Mouse (Mus musculus) CH12F3 (cell line): Measurements from ENCODE around the gene Ccdc181.
"Not testable (repeated sequence)": the region's sequence is repeated elsewhere in the genome, so short reads cannot be mapped to it uniquely, and the experiment has no call there.

Experiments used
- in situ Hi-C: fragments of 300-500 bp; cut with MboI; formaldehyde crosslinking; loops from 2 replicates; pipeline ENCODE4 v1.14.3; 2020; ENCODE audit warnings: low sequenced_read_pairs

Gene Ccdc181

DNA sequence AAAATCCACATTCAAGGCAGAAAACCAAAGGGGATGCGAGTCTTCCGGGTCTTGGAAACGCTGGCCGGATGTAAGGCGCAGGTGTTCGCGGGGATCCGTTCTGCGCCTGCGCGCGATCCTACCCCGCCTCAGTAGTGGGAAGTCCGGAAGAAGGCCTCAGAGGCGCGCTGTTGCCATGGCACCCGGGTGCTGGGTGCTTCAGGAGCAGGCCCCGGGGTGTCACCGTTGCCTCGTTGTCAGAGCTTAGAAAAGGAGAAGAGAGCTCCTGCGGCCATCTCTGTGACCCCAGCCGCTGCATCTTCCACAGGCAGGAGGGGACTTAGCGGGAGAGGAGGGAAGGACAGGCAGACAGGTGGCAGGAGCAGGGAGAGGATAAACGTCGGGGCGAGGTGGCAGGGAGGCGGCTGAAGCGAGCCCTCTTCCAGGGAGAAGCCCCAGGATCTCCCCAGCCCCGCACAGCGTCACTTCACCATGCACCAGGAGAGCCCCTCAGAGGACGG, at the start of gene Ccdc181:
Gene Ccdc181, plus strand, starts transcription at position 131 of the 500 bp plus-strand sequence.
- in situ Hi-C loops = no loop called here

DNA sequence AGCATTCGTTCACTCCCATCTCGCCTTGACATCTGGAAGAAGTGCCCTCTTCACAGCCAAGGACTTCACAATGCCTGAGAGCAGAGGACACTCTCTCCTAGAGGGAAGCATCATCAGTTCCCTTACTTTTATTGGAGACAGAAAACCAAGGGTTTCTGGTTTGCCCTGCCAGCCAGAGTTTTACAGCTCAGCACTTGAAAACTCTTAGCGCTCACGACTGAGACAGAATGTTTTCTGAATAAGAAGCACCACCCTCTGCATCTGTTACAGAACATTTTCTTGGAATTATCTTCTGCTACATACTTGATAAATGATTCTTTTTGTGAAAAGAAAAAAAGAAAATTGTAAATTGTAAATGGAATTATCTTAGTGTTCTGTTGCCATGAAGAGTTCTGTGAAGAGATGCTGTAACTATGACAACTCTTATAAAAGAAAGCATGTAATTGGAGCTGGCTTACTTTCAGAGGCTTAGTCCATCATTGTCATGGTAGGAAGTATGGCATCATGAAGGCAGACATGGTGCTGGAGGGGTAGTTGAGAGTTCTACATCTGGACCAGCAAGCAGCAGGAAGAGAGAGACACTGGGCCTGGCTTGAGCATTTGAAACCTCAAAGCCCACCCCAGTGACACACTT, 43.3 kb upstream of the Ccdc181 start:
- in situ Hi-C loops = not testable (repeated sequence)

DNA sequence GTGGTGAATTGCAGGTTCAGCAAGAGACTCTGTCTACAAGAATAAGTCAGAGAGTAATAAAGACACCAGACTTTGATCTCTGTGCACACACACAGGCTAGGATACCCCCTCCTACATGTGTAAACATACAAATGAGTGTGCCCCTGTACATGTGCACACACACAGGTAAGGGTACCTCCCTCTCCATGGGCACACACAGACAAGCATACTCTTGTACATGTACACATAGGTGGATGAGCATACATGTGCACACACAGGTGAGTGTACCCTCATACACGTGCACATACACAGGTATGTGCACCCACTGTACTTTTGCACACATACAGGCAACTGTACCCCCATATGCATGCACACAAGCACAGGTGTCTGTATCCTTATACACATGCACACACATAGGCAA, 41.9 kb upstream of the Ccdc181 start:
- in situ Hi-C loops = no loop called here

DNA sequence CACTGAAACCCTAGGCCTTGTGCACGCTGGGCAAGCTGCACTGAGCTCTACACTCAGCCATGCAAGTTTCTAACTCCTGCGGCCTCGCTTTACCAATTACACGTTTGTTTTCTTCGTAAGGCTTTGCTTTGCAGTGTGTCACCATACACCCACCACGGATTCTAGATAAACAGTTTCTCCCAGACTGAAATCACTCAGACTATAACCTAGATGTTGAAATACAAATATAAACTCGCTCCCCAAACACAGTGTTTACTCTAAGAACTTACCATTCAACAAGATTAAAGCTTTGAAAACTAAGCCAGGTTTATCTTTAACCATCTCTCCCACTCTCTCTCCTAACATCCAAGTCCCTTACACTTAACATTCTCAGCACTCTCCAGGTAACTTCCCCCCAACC, 40.3 kb upstream of the Ccdc181 start:
- in situ Hi-C loops = no loop called here

DNA sequence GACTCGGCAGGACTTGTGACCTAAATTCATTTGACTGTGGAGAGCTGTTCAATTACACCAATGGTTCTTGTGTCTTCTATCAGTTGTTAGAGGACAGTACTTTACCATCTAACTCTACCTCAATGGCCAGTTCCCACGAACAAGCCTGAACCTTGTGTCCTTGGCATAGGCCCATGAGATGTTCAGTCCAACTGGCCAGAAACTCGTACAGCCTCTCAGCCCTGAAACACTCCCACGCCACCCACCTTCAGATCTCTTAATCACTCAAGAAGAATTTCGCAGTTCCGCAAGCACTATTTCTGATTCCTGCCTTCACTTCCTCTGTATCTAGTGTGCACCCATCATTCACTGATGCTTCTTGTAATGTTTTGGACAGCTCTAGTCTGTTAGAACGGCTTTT, 39.3 kb upstream of the Ccdc181 start:
- in situ Hi-C loops = no loop called here

DNA sequence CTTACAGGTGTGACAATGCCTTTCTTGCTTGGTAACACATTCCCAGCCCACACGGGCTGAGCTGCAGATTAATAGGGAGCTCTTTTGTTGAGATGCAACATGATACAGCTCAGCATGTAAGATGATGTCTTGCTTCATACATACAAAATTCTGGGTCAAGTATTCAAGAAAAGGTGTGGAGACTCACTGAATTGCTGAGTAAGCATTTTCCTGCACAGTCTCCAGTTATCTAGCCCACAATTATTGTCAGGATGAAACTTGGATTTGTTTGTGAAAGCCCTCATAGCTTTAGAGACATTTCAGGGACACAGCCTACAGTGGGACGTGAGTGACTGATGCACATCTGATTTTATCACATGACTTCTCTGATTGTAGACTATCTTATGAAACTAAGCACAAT, 33.9 kb upstream of the Ccdc181 start:
- in situ Hi-C loops = no loop called here

DNA sequence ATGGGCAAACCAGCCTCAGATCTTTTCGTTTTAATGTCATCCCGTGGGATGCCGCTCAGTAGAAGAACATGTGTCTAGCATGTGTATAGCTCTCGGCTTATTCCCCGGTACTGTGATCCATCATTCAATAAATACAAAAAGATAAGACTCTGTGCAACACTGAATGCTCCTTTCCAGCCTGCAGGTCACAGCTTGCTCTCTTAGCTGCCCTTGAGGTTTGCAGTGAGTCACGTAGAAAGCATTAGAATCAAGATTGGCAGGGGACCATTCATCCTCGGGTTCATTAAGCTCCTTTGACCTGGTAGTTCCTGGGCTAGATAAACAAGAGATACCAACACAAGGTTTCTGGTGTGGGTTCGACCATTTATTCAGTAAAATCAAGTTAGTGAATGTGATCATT, 32.6 kb upstream of the Ccdc181 start:
- in situ Hi-C loops = no loop called here

DNA sequence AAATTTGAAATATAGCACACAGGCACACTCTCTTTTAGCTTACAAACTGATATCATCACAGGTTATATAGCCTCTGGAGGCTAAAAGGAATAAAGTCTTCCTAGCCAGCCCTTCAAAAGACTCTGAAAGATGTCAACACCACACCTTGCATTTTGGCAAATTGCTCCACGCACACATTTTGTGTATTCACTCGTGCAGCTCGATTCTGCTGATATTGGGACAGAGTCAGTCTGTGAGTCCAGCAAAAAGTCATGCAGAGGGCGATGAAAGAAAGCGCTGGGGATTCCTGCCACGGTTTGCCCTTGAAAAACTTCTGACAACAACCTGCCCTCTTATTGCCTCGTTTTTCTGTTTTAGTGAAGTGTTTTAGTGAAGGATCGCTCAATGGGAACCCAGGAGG, 27.9 kb upstream of the Ccdc181 start:
- in situ Hi-C loops = no loop called here

DNA sequence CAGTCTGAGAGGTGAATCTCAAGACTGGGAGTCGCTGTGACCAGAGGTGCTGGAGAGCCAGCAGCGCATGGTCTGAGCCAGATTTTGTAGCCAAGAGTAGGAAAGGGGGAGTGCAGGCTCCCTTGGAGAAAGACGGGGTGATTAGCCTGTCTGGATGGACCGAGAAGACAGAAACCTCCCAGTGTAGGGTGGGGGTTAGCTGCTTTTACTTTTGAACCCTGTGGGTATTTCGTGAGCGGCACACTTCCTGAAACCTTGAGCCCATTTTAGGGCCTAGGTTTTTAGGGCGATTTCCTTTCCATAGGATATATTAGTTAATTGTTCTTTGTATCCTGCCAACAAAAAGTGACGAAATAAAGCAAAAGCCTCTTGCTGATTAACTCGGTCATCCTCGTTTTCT, 27.4 kb upstream of the Ccdc181 start:
- in situ Hi-C loops = no loop called here

DNA sequence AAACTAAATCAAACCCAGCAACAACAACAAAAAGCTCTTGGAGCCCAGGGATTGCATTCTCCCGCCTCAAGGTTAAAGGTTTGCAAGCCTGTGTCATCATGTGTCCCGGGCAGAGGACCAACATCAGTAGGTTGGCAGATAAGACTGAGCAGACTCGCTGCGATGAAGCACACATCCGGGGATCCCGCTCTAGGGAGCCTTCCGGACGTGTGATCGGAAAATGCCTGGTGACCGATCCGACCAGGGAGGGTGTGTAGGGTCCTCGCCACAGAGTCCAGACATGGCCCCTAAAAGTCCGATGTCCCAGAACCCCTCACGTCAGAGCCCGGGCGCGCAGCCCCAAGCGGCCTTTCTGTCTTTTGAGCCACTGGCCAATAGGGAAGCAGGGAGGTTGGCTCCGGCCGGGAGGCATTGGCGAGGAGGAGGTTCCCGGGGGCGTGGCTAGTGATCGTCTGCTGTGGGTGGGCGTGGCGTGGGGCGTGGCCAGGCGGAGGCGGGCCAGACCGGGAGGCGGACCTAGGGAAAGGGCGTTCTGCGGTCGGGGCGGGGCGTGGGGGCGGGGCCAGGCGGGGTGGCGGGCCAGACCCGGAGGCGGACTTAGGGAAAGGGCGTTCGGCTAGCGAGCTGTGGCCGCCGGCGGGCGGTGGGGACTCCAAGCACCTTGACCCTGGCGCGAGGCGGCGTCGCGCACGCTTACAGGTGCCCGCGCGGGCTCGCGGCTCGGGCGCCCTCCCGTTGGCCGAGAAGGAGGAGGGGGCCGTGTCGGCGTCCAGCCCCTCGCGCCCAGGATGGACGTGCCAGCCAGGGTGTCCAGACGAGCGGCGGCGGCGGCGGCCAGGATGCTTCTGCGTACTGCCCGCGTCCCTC, 26.7 kb upstream of the Ccdc181 start, which contains the start of gene Slc19a2:
Gene Slc19a2, plus strand, starts transcription at position 582 of the 867 bp plus-strand sequence.
- in situ Hi-C loops = no loop called here

DNA sequence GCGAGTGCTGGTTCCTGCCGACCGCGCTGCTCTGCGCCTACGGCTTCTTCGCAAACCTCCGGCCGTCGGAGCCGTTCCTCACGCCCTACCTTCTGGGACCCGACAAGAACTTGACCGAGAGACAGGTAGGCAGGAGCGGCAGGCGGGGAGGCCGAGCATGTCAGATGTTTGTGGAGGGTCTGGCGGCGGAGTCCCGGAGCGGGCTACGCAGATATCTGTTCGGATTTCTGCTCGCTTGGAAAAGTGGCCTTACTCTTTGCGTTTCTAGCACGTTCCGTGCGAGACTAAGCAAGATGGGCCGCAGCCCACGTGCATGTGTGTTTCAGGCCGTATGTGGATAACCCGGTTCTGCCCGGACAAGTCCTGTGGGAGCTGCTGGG, 26.1 kb upstream of the Ccdc181 start:
- in situ Hi-C loops = no loop called here

DNA sequence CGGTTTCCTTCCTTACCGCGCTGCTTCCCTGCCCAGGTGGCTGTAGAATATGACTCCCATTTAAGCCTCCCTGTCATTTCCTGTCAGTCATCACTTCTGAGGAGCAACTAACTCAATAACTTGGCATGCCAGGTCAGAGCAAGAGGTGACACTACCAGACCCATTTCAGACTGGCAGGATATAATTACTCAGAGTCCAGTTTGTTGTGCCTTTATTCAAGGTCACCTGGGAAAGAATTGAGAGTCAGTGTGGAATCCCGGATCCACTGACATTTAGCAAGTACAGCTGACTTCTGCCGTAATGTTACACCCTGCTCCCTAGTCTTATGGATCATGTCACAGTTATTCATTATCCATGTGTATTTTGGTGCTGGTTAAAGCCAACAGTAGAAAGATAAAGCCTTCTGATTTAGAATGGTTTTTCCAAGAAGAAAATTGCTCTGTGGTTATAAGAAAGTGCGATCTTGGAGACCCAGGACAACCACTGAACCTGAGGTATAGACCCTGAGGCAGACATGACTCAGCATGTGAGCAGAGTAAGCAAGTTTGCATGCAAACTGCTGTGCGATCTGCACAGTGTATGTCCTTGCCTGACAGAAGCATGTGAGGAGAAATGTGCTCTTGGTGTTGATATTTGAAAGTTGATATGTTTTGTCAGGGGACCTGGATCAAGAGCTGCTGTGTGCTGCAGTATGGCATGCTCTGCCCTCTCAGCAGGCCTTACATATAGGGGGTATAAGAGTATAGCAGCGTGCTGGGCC, 24.8 kb upstream of the Ccdc181 start:
- in situ Hi-C loops = no loop called here

DNA sequence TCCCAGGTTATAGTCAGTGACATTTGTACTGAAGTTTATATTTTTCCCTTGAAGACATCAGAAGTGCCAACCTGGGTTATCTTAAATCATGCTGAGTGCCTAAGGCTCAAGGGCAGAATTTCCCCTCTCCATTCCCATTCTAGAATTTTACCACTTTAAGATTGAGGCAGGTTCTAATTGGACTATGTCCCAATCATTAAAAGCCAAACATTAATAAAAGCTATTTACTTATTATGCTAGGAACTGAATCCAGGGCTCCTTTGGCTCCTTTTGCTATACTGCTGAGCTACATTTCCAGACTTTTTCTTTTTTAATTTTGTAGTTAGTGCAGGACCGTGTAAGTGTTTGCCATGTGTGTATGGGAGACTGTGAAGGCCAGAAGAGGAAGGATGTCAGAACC, 23.9 kb upstream of the Ccdc181 start:
- in situ Hi-C loops = no loop called here

DNA sequence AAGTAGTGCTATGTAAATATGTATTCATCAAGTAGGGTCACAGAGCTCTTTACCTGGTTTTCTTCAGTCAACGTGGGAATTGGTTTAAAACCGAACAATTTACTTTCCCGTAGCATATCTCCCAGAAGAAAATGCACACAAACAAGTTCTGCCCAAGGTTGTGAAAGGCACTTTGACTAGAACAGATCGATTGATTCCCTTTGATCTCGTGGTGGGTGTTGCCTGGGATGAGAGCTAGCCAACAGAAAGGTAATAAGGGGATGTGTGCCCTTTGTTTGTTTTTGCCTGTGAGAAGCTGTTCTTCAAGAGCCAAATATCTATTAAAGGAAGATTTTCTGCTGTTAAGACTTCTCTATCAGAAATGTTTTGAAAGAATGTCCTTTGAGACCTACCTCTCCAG, 22.8 kb upstream of the Ccdc181 start:
- in situ Hi-C loops = no loop called here

DNA sequence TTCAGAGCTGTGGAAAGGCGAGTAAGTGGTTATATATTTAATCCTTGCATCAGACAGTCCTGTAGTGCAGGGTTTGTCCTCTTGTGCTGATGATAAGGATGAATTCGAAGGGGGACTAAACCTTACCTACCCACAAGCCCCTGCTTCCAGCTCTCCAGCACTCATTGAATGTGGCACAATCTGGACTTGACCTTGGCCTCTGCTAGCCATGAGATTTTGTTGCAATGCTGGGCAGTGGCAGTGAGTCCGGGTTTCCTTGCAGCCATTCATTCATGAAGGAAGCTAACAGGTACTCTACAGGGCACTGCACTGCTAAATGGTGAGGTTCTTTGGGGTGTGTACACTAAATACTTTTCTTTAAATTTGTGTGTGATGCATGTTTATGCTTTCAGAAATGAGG, 20.5 kb upstream of the Ccdc181 start:
- in situ Hi-C loops = no loop called here

DNA sequence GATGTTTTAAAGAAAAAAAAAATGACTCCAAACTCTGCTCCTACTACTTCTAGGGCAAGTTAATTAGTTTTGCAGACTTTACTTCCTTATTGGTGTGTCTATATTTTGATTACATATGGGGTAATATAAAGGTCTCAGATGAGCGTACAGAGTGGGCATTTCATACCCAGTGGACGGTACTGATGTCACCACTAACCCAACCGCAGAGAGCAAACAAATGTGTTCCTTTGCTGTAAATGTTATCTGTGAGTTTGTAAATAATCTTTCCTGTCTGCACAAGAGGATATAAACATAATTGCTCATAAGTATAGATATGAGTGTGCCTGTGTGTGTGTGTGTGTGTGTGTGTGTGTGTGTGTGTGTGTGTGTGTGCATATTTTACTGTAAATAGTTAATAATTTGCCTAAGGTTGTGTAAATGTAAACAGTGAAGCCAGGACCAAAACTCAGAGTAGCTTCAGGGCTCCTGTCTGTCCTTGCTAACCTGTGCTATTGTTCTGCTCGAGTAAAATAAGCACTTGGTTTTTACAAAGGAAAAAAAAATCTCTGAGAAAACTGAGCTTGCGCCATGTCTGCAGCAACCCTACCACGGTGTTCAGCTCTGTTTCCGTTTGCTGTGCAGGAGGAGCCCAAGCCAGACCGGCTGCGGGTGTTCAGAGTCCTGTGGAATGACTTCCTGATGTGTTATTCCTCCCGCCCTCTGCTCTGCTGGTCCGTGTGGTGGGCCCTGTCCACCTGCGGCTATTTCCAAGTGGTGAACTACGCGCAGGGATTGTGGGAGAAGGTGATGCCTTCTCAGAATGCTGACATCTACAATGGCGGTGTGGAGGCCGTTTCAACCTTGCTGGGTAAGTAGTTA, 15.0 kb upstream of the Ccdc181 start:
- in situ Hi-C loops = no loop called here

DNA sequence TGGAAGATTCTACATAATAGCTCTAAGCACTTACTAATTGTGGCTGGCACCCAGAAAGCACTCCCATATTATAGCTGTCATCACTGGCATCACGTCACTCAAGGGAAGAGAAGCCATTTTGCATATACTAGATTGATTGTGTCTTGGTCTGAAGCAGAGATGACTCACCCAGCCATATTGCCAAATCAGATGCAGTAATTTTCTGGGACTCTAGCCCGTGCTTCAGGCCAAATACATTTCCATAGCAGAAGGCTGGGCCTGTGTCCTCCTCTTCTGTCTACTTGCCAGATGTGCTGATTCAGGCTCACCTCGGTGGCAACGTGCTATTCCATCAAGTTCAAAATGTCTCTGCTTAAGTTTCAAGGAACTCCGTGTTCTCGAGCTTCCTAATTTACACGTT, 13.8 kb upstream of the Ccdc181 start:
- in situ Hi-C loops = no loop called here

DNA sequence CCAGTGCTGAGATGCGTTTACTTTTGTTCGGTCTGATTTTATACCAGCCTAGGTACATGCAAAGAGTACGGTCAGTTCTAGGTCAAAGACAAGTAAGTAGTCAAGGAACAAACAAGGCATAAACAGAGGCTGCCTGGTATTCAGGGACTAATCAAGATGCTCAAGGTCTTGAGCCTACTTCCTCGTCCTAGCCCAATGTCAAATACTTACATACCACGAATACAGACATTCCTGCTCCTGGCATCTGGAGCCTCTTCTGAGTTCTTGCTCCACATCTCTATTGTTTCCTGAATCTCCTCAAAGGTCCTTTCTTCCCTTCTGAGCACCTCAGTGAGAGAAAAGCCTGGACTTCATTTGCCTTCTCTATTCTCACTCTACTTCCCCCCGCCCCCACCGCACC, 4.4 kb upstream of the Ccdc181 start:
- in situ Hi-C loops = no loop called here

DNA sequence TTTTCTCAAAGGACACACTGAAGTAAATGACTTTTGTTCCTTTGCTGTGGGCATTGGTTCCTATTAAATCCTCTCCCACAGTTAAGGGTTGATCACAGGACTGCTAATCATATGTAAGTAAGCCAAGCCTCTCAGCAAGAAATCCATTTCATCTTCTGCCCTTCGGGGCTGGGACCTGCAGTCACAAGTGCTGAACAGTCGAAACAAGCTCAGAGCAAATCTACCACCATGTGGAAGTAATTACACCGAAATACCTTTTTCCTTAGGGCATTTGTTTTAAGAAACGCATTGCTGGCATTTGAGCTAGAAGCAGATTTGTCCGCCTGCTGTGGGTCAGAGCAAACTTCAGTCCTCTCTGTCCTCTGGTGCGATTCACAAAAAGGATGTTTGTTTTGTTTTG, 1.7 kb upstream of the Ccdc181 start:
- in situ Hi-C loops = no loop called here

DNA sequence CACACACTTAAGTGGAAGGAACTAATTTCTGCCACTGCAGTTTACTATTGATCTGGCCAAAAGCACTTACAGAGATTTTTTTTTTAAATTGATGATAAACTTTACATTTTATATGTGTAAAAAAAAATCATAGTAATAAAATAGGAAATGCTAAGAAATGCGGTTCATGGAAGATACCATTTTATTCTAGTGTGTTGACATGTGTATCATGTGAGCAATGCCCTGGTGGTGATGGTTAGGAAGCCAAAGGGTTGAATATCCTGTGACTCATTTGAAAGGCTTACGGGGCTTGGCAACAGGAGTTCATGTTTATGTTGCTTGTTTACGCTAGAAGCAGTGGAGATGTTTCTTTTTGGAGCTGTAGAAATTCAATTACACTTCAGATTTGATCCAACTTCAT, 1.2 kb downstream of the Ccdc181 start:
- in situ Hi-C loops = no loop called here

DNA sequence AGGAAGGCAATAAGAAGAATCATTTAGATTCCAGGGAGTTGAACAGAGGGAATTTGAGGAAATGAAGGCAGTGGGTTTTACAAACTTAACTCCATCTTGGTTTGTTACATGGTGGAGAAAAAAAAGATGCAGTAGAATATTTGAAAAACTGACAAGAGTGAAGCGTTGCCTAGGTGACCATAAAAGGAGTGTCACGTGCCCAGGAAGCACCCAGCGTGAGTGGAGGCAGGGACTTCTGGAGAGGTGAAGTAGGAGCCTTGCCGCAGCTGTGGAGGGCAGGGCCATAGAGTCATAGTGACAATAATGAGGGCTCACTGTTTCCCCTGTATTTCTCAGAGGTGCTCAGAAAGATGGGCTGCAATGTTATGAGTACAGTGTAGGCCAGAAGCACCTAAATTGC, 3.9 kb downstream of the Ccdc181 start:
- in situ Hi-C loops = no loop called here
